Mouse (Mus musculus) cerebellum, adult 8-10 months (tissue): ENCODE data around the gene Rmdn2.

Source experiments
- DNase-seq: peaks from one replicate; pipeline ENCODE4 v3.0.0; 2022

Rmdn2 gene

GRCm38 (mm10) chr17:79709718-79710117 is 98.1 kb downstream of the Rmdn2 start:
- no peak for DNase-seq

DNA sequence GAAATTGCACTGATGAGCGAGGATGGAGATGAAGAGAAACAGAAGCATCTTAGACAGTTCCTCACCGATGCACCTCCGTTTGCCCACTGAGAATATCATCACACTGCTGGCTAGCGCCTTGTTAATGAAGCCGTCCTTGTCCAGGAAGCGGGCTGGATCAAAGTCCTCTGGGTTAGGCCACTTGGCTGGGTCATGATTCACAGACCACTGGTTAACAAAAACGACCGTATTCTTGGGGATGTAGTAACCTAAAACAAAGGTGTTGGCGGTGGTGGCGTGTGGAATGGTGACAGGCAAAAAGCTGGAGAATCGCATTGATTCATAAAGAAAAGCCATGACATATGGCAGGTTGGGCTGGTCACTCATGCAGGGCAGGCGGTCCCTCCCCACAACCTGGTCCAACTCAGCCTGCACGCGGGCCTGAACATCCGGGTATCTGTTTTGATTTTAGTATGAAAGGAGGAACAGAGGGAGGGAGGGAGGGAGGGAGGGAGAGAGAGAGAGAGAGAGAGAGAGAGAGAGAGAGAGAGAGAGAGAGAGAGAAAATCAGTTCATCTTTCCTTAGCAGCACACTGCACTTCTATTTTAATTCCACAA is 98.7 kb downstream of the Rmdn2 start:
- DNase-seq = no peak

DNA sequence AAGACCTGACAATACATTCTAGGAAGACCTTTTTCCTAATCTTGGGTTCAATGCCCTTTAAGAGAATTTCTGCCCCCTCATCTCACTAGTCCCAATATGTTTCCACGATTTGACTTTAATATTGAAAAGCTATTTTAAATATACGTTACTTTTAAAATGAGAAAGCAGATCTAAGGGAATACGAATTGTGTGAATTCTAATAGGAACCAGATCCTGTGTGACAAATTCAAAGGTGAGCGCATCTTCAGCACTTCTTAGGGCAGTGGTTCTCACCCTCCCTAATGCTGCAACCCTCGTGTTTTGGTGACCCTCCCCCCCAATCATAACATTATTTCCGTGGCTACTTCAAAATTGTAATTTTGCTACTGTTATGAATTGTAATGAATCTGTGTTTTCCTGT is 100.3 kb downstream of the Rmdn2 start:
- DNase-seq = no peak

GRCm38 (mm10) chr17:79712536-79712935 is 100.9 kb downstream of the Rmdn2 start:
- DNase-seq = no peak

GRCm38 (mm10) chr17:79713276-79713642 is 101.6 kb downstream of the Rmdn2 start:
- DNase-seq = no peak

DNA sequence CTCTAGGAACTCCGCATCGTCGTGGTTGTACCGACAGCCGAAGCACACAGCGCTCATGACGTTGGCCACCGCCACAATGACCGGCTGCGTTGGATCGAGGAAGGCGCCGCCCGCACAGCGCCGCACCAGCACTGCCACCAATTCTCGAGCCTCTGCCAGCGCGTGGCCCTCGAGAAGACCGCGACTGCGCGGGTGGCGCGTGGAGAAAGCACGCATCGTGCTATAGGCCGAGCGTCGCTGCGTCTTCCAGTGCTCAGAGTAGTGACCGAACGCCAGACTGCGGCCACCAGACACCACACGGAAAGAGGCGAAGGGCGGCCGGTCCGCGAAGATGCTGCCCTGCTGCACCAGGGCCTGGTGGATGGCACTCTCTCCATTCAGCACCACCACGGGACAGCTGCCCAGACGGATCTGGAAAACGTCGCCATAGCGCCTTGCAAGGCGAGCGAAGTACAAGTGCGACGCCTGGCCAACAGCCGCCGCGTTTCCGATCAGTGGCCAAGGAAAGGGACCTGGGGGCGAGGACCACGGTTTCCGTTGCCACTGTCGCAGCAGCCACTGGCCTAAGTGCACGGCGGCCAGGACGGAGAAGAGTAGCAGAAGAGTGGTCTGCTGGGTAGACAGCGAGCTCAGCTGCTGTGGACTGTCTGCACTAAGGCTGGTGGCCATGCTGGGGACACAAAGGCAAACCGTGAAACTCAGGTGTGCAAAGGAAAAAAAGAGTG is 102.1 kb downstream of the Rmdn2 start:
- DNase-seq = no peak

DNA sequence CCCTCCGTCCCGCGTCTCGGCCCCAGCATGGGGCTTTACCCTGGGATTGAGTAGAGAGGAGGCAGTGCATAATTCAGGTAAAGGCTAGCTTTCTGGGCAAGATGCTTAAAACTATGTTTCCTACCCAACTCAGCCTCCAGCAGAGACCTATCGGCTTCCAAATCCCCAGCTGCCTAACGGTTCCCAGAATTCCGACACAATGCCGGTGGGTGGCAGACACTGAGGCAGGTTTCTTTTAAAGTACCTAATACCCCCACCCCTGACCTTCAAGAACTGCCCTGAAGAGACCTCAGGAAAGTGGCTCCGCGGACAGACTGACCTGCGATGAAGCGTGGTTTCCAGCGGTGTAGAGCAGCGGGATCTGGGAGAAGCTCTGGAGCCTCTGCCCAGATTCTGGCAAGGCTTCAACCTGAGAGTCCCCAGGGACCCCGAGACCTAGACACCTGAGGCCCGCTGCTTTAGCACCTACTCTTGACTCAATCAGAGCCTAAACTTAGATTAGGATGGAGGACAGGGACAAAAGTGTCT is 102.8 kb downstream of the Rmdn2 start:
- DNase-seq = no peak

DNA sequence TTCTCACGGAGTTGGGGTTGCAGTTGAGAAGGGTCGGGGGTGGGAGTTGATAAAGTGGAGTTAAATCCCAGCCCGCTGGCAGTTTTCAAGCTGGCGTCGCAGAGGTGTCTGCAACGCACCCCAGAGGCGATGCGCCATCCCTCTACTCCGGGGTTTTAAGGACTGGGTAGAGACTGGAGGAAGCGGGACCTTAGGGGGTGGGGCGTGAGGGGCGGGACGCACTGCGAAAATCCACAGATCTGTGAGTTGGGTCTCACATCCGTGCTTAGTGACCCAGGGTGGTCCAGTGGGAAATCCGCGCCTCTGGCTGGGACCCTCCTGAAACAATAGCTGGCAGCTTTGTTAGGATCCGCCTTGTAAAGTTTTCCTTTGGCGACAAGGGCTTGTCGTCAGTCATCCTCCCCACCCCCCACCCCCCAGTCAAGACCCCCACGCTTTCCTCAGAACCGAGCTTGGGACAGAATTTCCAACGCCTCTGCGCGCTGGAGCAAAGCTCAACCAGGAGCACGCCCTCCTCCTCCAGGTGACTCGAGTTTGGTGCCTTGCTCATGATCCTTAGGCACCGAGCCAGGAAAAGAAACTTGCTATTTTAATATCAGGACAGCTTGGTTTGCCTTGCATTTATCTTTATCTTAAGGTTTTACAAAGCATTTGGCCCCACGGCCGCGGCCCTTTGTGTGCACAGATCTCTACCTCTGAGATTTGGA is 103.4 kb downstream of the Rmdn2 start, which contains the start of gene Cyp1b1:
Gene Cyp1b1 (minus strand): TSS at position 131 of the 707 bp plus-strand sequence.
- no peak for DNase-seq

DNA sequence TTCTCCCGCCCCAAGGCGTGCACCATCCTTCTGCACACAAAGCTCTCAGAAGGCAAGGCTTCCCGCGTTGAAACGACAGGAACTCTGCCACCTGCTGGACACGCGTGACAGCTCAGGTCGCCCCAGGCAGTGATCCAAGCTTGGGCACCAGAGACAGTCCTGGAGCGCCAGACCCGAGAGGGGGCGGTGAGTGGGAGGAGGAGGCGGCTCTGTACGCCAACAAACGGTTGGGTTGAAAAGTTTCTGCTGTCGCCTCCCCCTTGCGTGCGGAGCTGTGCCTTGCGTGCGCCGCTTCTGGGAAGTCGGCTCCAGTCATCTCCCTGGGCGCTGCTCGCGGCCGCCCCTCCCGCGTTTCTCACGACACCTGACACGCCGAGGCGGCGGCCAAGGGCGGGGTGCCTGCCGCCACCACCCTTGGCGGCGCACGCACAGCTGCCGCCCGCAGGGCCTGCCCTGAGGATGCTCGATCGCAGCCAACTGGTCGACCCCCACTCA is 104.0 kb downstream of the Rmdn2 start:
- peak; percentile 67 for DNase-seq

- DNase-seq = no peak
These were observed 109.0 kb downstream of the Rmdn2 start for GRCm38 (mm10) chr17:79720681-79721080.

DNA sequence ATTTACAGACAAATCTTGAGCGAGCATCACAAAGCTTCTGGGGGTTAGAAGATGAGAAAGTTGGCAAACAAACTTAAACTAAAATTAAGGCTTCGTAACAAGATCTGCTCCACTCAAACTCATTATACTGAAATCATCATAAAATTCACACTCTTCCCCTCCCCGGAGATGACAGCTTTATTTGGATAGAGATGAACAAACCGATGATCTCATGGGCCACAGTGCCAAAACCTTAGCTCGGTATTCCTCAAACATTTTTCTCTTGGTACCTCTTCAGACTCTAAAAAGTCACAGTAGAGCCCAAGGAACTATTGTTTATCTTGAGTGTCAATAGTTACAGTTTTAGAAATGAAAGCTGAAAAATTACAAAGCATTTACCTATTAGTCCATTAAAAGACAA is 115.0 kb downstream of the Rmdn2 start:
- DNase-seq = no peak

- no peak for DNase-seq
These were observed 116.5 kb downstream of the Rmdn2 start for GRCm38 (mm10) chr17:79728053-79728584.

- DNase-seq = no peak
These were observed 117.2 kb downstream of the Rmdn2 start for GRCm38 (mm10) chr17:79728585-79729503.

GRCm38 (mm10) chr17:79730988-79731387 is 119.3 kb downstream of the Rmdn2 start:
- DNase-seq = no peak

DNA sequence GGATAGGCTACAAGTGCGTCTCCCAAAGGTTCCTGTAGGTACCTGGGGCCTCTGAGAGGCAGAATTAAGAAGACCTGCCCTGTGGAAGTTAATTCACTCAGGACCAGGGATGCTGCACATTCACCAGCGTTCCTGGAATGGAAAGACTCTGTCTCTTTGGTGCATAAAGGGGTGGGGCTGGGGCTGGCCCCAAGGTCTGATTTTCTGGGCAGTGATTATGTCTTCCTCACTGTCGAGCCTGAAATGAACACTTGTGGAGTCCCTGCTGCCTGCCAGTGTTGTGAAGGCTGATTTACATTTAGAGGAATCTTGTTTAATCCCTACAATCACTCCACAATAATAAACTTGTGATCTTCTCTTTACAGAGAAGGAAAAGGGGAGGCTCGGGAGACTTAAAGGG is 121.4 kb downstream of the Rmdn2 start:
- no peak for DNase-seq

- DNase-seq = no peak
These were observed 125.9 kb downstream of the Rmdn2 start for GRCm38 (mm10) chr17:79737598-79737997.

- DNase-seq = no peak
These were observed 127.3 kb downstream of the Rmdn2 start for GRCm38 (mm10) chr17:79738847-79739498.

DNA sequence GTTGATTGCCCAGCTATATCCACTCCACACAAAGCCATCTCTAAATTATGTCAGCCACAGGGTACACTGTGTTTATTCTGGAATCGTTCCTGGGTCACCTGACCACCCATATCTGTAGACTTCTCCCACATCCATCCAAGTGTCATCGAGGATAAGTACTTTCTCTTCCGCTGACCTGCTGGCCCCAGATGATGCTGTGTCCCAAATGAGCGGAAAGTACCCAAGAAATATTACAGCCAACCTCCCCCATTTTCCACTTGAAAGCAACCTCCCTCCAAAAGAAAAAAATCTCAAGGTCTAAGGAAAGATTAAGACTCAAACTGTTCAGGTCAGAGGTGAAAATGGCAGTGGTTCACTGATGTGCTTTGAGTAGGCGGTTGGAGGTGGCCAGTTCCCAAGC is 131.0 kb downstream of the Rmdn2 start:
- no peak for DNase-seq
